Mouse (Mus musculus): ENCODE results near the gene Ext2. TPM values are rescaled to one million over a fixed set of nuclear protein-coding genes. Genes with fewer than 3 reads are reported as not detected.

Ext2 gene
- polyA plus RNA-seq, 1 experiment from 2014 or later = 126 TPM

DNA sequence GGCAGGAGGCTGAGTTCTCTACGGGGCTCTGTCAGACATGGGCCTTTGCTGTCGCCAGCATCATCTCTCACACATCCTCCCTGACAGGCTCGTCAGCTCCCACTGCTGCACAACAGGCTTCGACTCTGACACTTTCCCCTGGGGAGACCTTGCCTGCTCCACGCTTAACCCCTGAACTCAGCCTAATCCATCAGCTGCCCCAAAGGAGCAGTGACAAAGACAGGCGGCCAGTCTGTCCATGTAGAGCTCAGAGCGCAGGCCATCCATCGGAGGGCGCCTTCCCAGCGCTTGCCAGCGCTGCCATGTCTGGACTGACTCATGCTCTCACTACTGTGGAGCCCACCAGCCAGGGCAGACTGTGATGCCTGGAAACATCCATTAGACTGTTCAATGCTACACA lies 92.8 kb downstream of the Ext2 start:
- H3K4me2 ChIP-seq (replicated peaks; ENCODE audit: low read depth, low read length) = no peak overlapping the region
- ATAC-seq (ENCODE audit: low FRiP score, low TSS enrichment) = no peak
- H3K4me3 ChIP-seq (ENCODE audit: low read length) = no peak overlapping the region
- H3K9ac ChIP-seq (replicated peaks; ENCODE audit: low read length) = no peak overlapping the region
- H3K4me1 ChIP-seq (ENCODE audit: insufficient read depth, low read length) = no peaks in the 10 kb centered on the region
- WGBS = 63% methylated on average over 11 of the region's 11 CpGs
- H3K9me3 ChIP-seq (ENCODE audit: low read length) = no peaks in the 10 kb centered on the region
- H3K36me3 ChIP-seq (ENCODE audit: insufficient read depth, low read length) = peaks cover 9% of the 10 kb centered on the region
- no peak overlapping the region for H3K27ac ChIP-seq (ENCODE audit: low read length)
- H3K27me3 ChIP-seq (ENCODE audit: insufficient read depth, low read length) = no peaks in the 10 kb centered on the region

DNA sequence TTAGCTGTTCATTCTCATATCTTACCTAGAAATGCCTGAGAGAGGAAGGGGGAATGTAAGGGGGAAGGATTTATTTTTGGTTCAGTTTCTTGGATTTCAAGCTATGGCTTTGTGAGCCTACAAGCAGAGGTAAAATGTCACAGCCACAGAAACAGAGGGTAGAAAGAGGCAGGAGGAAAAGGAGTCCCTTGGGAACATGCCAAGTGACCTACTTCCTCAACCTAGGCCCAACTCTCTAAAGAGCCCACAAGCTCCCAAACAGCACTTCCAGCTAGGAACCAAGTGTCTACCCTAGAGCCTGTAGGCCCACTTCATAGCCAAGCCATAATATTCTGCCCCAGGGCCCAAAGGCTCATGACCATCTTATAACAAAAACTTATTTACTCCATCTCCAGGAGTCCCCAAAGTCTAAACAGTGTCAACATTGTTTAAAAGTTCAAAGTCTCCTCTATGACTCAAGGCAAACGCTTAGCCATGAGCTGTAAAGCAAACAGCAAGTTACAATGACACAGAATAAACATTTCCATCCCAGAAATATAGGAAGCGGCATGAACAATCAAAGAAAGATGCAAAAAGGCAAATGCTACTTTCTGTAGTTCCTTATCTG lies 99.1 kb downstream of the Ext2 start:
- ATAC-seq (ENCODE audit: low FRiP score, low TSS enrichment) = no peak
- WGBS = 88% methylated on average over 2 of the region's 2 CpGs
- no peak overlapping the region for H3K27ac ChIP-seq (ENCODE audit: low read length)

DNA sequence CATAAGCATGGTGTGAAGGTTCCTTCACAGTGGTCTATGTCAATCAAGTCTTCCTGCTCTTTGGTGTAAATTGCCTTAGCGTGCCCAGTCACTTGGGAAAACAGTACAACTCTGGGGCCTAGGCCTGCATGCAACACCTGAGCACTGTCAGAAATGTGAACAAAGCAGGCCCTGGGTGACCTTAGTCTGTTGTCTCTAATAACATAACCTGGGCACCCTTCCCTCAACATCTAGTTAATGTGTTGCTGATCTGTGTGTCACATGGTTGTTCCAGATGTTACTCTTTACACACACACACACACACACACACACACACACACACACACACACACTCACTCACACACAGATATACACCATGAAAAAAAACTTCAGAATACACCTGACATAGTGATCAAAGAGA lies 101.4 kb downstream of the Ext2 start:
- H3K27ac ChIP-seq (ENCODE audit: low read length) = no peak overlapping the region
- no peak overlapping the region for H3K4me2 ChIP-seq (replicated peaks; ENCODE audit: low read depth, low read length)
- H3K27me3 ChIP-seq (ENCODE audit: insufficient read depth, low read length) = no peaks in the 10 kb centered on the region
- H3K9ac ChIP-seq (replicated peaks; ENCODE audit: low read length) = no peak overlapping the region
- no peaks in the 10 kb centered on the region for H3K9me3 ChIP-seq (ENCODE audit: low read length)
- WGBS = 68% methylated on average over 1 of the region's 1 CpGs
- H3K36me3 ChIP-seq (ENCODE audit: insufficient read depth, low read length) = 0 out of 2 replicates have a peak, but pooled peaks cover 5% of the 10 kb centered on the region
- 0 out of 2 replicates have a peak, but pooled peaks cover 4% of the 10 kb centered on the region for H3K4me1 ChIP-seq (ENCODE audit: insufficient read depth, low read length)
- ATAC-seq (ENCODE audit: low FRiP score, low TSS enrichment) = 0 out of 2 replicates have a peak, but pooled peaks have one; percentile 31
- no peak overlapping the region for H3K4me3 ChIP-seq (ENCODE audit: low read length)

More for the DNA sequence above, 99.1 kb downstream of the Ext2 start:
- Histone ChIP-seq H3K27me3 (ENCODE audit: insufficient read depth, low read length) (no peaks in the 10 kb centered on the region), H3K9ac (replicated peaks; ENCODE audit: low read length) (no peak overlapping the region), H3K4me2 (replicated peaks; ENCODE audit: low read depth, low read length) (no peak overlapping the region), H3K9me3 (ENCODE audit: low read length) (no peaks in the 10 kb centered on the region), H3K4me1 (ENCODE audit: insufficient read depth, low read length) (0 out of 2 replicates have a peak, but pooled peaks cover 4% of the 10 kb centered on the region), H3K36me3 (ENCODE audit: insufficient read depth, low read length) (0 out of 2 replicates have a peak, but pooled peaks cover 5% of the 10 kb centered on the region), H3K4me3 (ENCODE audit: low read length) (no peak overlapping the region)

DNA sequence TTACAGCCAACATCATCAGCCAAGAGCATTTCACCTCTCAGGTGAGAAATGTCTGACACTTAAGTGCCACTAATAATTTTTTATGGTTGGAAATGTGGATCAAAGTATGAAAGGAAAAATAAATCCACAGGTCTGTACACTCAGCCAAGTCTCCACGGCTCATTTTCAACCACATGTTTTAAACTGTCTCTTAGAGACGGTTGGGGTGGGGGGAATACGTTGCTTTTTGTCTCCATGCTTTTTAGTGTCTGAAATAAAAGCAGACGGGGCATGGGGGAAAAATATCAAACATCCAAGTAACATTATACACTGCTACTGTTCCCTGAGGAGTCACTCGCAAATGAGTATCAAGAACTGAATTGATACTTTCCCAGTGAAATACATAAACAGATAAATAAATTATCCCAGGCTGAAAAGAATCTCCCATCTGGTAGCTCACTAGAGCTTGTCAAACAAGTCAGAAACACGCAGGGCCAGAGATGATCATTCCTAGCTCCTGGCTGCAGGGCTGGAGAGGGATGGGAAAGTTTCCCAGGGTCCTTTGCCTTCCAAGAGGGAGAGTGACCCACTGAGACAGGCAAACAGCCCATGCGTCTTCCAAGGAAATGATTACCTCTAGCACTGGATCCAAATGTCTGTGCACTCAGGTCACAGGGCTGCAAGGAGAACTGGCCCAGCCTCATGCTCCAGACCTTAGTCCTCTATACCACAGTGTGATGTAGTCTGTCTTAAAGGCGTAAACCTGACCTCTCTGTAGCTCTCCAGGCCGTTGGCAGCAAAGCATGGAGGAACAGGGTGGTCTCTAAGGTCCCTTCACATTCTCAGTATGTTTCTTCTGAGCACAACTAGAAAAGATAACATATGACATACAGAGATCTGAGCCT lies 102.3 kb downstream of the Ext2 start:
- no peak for ATAC-seq (ENCODE audit: low FRiP score, low TSS enrichment)
- Histone ChIP-seq H3K4me3 (ENCODE audit: low read length) (no peak overlapping the region), H3K27me3 (ENCODE audit: insufficient read depth, low read length) (no peaks in the 10 kb centered on the region), H3K27ac (ENCODE audit: low read length) (no peak overlapping the region), H3K4me2 (replicated peaks; ENCODE audit: low read depth, low read length) (no peak overlapping the region), H3K4me1 (ENCODE audit: insufficient read depth, low read length) (0 out of 2 replicates have a peak, but pooled peaks cover 4% of the 10 kb centered on the region), H3K9ac (replicated peaks; ENCODE audit: low read length) (no peak overlapping the region), H3K36me3 (ENCODE audit: insufficient read depth, low read length) (0 out of 2 replicates have a peak, but pooled peaks cover 3% of the 10 kb centered on the region), H3K9me3 (ENCODE audit: low read length) (no peaks in the 10 kb centered on the region)
- WGBS = 62% methylated on average over 9 of the region's 9 CpGs

DNA sequence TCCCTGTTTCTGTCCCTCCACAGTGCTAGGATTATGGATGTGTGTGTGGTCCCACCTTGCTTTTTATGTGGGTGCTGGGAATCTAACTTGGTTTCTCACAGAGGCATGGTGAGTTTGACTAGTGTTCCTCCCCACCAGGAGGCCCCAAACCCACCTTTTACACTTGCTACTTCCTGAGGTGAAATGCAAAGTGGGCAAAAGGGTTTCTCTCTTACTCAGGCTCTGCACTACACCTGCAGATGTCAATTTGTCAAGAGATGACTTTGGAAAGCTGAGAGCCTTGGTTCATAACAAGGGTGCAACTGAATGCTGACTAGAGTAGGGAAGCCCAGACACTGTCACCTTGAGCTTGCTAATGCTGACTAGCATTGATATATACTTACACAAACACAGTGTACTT lies 109.1 kb downstream of the Ext2 start:
- H3K27me3 ChIP-seq (ENCODE audit: insufficient read depth, low read length) = no peaks in the 10 kb centered on the region
- no peaks in the 10 kb centered on the region for H3K9me3 ChIP-seq (ENCODE audit: low read length)
- no peaks in the 10 kb centered on the region for H3K36me3 ChIP-seq (ENCODE audit: insufficient read depth, low read length)
- no peak overlapping the region for H3K4me3 ChIP-seq (ENCODE audit: low read length)
- no peak overlapping the region for H3K9ac ChIP-seq (replicated peaks; ENCODE audit: low read length)
- no peak overlapping the region for H3K27ac ChIP-seq (ENCODE audit: low read length)
- no peaks in the 10 kb centered on the region for H3K4me1 ChIP-seq (ENCODE audit: insufficient read depth, low read length)
- no peak overlapping the region for H3K4me2 ChIP-seq (replicated peaks; ENCODE audit: low read depth, low read length)
- ATAC-seq (ENCODE audit: low FRiP score, low TSS enrichment) = no peak

DNA sequence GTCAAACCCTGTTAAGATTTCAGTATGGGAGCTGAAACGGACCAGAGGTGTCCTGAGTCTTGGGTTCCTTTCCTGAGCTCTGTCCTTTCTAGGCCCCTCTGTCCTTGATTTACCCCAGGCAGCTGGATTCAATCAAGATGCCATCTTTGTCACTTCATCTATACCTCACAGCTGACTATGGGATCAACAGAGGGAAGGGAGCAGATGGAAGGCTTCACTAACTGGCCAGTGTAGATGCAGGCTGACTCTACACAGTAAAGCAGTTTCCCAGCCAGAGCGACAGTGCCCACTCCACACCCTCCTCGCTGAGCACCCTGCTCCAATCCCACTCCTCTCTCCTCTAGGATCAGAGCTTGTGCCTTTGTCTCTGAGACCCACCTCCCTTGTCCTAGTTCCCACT lies 110.9 kb downstream of the Ext2 start:
- Histone ChIP-seq H3K27me3 (ENCODE audit: insufficient read depth, low read length) (no peaks in the 10 kb centered on the region), H3K4me2 (replicated peaks; ENCODE audit: low read depth, low read length) (no peak overlapping the region), H3K4me3 (ENCODE audit: low read length) (no peak overlapping the region), H3K9me3 (ENCODE audit: low read length) (no peaks in the 10 kb centered on the region), H3K27ac (ENCODE audit: low read length) (no peak overlapping the region), H3K4me1 (ENCODE audit: insufficient read depth, low read length) (no peaks in the 10 kb centered on the region), H3K36me3 (ENCODE audit: insufficient read depth, low read length) (no peaks in the 10 kb centered on the region), H3K9ac (replicated peaks; ENCODE audit: low read length) (no peak overlapping the region)
- ATAC-seq (ENCODE audit: low FRiP score, low TSS enrichment) = no peak
- WGBS = 76% methylated on average over 3 of the region's 3 CpGs

DNA sequence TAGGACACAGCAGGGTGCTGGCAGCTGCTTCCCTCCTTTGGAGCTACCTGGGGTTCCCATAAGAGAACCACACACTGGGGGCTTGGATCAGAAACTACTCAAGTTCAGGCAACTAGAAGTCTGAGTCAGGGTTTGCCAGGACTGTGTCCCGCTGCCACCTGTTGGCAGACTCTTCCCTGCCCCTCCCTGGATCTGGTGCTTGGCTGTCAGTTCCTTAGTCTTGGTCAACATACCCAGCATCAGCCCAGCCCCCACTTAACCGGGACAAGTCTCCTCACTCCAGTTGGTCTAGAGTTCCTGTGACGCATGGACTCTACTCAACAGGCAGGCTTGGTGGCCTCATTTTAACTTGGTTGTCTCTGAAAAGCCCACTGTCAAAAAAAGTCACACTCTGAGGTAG lies 112.7 kb downstream of the Ext2 start:
- Histone ChIP-seq H3K9ac (replicated peaks; ENCODE audit: low read length) (no peak overlapping the region), H3K4me3 (ENCODE audit: low read length) (no peak overlapping the region), H3K9me3 (ENCODE audit: low read length) (no peaks in the 10 kb centered on the region), H3K4me2 (replicated peaks; ENCODE audit: low read depth, low read length) (no peak overlapping the region), H3K4me1 (ENCODE audit: insufficient read depth, low read length) (no peaks in the 10 kb centered on the region), H3K27me3 (ENCODE audit: insufficient read depth, low read length) (no peaks in the 10 kb centered on the region), H3K27ac (ENCODE audit: low read length) (no peak overlapping the region), H3K36me3 (ENCODE audit: insufficient read depth, low read length) (no peaks in the 10 kb centered on the region)
- peak; percentile 25; the same call in 1 of the 2 replicates for ATAC-seq (ENCODE audit: low FRiP score, low TSS enrichment)
- WGBS = 51% methylated on average over 3 of the region's 3 CpGs

DNA sequence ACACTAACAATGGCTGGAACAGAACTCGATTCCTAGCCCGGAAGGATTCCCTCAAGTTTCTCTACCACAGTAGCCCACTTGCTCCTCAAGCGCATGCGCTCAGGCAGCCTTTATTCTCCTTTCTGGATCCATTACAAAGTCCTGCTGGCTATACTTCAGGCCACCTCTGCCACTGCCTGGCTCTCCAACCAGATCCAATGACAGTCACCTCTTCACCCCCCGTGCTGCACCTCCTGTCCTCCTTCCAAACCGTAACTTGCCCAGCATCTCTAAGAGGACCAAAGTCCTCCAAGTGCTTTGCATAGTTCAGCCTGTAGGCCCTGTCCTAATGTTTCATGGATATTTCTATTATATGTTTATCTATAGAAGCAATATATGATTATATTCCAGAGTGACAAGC lies 113.1 kb downstream of the Ext2 start:
- Histone ChIP-seq H3K27ac (ENCODE audit: low read length) (no peak overlapping the region), H3K36me3 (ENCODE audit: insufficient read depth, low read length) (no peaks in the 10 kb centered on the region), H3K4me1 (ENCODE audit: insufficient read depth, low read length) (no peaks in the 10 kb centered on the region), H3K27me3 (ENCODE audit: insufficient read depth, low read length) (no peaks in the 10 kb centered on the region), H3K9me3 (ENCODE audit: low read length) (no peaks in the 10 kb centered on the region), H3K4me2 (replicated peaks; ENCODE audit: low read depth, low read length) (no peak overlapping the region), H3K9ac (replicated peaks; ENCODE audit: low read length) (no peak overlapping the region), H3K4me3 (ENCODE audit: low read length) (no peak overlapping the region)
- no peak for ATAC-seq (ENCODE audit: low FRiP score, low TSS enrichment)
- 83% methylated on average over 6 of the region's 6 CpGs for WGBS

DNA sequence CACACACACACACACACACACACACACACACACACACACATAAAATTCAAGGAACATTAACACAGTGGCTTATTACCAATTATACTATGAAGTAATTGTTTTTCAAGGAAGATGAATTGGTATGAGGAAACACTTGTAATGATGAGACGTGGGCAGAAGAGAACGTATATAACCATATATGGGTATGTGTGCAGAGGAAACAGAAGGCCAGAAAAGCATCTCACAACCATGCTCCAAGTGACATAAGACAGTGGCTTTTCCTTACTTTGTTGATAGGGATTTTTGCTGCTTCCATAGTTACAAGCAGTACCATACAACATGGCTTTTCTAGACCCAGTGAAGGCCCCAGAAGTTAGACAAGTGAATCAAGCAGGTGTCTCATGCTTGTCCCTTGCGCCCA lies 115.5 kb downstream of the Ext2 start:
- Histone ChIP-seq H3K9me3 (ENCODE audit: low read length) (no peaks in the 10 kb centered on the region), H3K4me1 (ENCODE audit: insufficient read depth, low read length) (peaks cover 9% of the 10 kb centered on the region; the same call in 1 of the 2 replicates), H3K9ac (replicated peaks; ENCODE audit: low read length) (no peak overlapping the region), H3K27ac (ENCODE audit: low read length) (no peak overlapping the region), H3K36me3 (ENCODE audit: insufficient read depth, low read length) (no peaks in the 10 kb centered on the region), H3K27me3 (ENCODE audit: insufficient read depth, low read length) (no peaks in the 10 kb centered on the region), H3K4me2 (replicated peaks; ENCODE audit: low read depth, low read length) (no peak overlapping the region), H3K4me3 (ENCODE audit: low read length) (no peak overlapping the region)
- WGBS = 84% methylated on average over 3 of the region's 3 CpGs
- no peak for ATAC-seq (ENCODE audit: low FRiP score, low TSS enrichment)

DNA sequence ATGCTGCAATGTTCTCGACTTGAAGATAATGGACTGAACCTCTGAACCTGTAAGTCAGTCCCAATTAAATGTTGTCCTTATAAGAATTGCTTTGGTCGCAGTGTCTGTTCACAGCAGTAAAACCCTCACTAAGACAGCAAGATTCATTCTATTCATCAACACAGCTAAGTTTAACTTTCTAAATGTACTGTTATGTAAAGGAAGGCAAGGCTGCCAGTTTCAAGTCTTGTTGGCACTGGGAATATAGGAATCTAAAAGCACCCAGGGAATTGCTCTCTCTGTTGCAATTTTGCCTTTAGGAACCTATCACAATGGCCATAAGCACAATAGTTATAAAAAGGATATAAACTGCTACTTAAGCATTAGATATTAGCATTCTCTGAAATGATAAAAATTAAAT lies 116.0 kb downstream of the Ext2 start:
- Histone ChIP-seq H3K9me3 (ENCODE audit: low read length) (no peaks in the 10 kb centered on the region), H3K4me2 (replicated peaks; ENCODE audit: low read depth, low read length) (no peak overlapping the region), H3K36me3 (ENCODE audit: insufficient read depth, low read length) (no peaks in the 10 kb centered on the region), H3K4me3 (ENCODE audit: low read length) (no peak overlapping the region), H3K9ac (replicated peaks; ENCODE audit: low read length) (no peak overlapping the region), H3K27me3 (ENCODE audit: insufficient read depth, low read length) (no peaks in the 10 kb centered on the region), H3K27ac (ENCODE audit: low read length) (no peak overlapping the region), H3K4me1 (ENCODE audit: insufficient read depth, low read length) (peaks cover 9% of the 10 kb centered on the region; the same call in 1 of the 2 replicates)
- 94% methylated on average over 2 of the region's 2 CpGs for WGBS
- no peak for ATAC-seq (ENCODE audit: low FRiP score, low TSS enrichment)
